Mouse (Mus musculus): ENCODE measurements around the gene Selenow. TPM values are rescaled to one million over a fixed set of nuclear protein-coding genes. Genes with fewer than 3 reads are reported as not detected.

Gene Selenow
- polyA plus RNA-seq, 1 experiment from 2014 or later: 198 TPM

DNA sequence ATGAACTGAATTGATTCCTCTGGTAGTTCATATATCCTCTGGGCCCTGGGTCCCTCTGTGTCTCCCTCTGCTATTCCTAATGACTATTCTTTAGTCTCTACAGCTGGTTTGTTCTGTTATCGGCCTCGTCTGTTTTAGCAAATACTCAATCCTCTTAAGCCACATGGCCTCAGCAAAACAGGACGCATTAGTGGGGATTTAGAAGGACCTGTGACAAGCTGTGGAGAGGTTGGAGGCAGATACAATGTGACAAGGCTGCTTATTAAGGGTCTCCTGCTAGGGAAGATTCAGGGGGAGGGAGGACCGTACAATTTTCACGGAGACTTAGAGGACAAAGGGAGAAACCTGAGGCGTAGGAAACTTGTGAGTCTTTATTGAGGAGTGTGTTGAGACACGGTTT is 16.3 kb downstream of the Selenow start:
- Histone ChIP-seq H3K36me3 (ENCODE audit: inconsistent target) (no peaks in the 10 kb centered on the region), H3K27ac (no peak overlapping the region), H3K4me3 (ENCODE audit: inconsistent target) (no peak overlapping the region), H3K79me2 (ENCODE audit: inconsistent target) (no peaks in the 10 kb centered on the region)
- 83% methylated on average over 7 of the region's 7 CpGs for WGBS (ENCODE audit: missing documents)

DNA sequence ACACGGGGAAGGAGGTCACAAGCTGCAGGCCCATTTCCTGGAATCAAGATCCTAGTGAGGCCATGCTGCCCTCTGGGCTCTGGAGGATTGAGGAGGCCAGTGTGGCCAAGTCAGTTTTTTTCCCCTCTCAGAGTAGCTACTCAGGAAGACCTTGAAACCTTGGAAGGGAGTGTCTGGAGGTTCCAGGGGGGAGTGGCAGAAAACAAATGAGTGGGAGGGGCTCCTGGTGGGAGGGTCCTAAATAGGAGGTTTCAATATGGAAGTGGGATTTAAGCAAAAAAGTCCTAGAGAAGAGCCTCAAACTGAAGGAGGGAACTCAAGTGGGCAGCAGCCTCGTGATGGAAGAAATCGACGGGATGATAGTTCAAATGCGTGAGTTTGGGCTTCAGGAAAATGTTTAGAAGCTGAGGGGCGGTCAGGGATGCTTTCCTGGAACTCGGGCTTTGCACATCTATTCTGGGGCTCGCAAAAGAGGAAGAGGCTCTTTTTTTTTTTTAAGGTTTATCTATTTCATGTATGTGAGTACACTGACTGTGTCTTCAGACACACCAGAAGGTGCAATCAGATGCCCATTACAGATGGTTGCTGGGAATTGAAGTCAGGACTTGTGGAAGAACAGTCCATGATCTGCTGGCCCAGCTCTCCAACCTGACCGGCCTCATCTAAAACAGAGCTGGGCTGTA is 20.7 kb downstream of the Selenow start:
- 66% methylated on average over 9 of the region's 9 CpGs for WGBS (ENCODE audit: missing documents)
- Histone ChIP-seq H3K27ac (no peak overlapping the region), H3K79me2 (ENCODE audit: inconsistent target) (no peaks in the 10 kb centered on the region), H3K4me3 (ENCODE audit: inconsistent target) (no peak overlapping the region), H3K36me3 (ENCODE audit: inconsistent target) (no peaks in the 10 kb centered on the region)

DNA sequence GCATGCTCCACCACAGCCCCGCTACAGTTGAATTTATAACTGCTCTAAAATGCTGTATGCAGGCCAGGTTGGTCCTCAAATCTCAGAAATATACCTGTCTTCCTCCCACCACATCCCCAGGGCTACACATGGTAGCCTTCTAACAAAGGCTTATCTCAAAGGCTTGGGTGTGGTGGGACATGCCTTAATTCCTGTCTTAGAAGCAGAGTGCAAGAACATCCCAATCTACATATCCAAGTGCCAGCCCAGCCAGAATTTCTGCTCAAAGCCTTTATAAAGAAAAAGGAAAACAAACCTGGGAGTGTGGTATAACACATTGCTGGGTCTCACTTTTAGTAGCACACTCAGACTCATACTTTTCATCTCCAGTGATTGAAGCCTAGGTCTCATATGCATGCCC is 28.0 kb downstream of the Selenow start:
- H3K4me3 ChIP-seq (ENCODE audit: inconsistent target): no peak overlapping the region
- no peak overlapping the region for H3K27ac ChIP-seq
- 67% methylated on average over 1 of the region's 1 CpGs for WGBS (ENCODE audit: missing documents)
- H3K79me2 ChIP-seq (ENCODE audit: inconsistent target): no peaks in the 10 kb centered on the region
- H3K36me3 ChIP-seq (ENCODE audit: inconsistent target): no peaks in the 10 kb centered on the region

DNA sequence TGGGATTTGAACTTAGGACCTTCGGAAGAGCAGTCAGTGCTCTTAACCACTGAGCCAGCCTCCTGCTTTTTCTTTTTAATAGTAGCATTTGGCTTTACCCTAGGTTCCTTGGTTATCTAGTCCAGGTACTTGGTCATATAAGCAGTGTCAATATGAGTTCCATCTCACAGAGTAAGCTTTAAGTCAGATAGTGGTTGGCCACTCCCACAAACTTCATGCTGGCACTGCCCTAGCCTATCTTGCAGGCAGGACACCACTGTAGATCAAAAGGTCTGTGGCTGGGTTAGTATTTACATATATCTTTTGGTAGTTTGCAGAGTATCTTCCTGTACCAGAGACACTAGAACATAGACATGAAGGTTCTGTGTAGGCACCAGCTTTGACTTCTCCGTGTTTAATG is 38.1 kb downstream of the Selenow start:
- WGBS (ENCODE audit: missing documents): 90% methylated on average over 2 of the region's 2 CpGs
- Histone ChIP-seq H3K79me2 (ENCODE audit: inconsistent target) (no peaks in the 10 kb centered on the region), H3K4me3 (ENCODE audit: inconsistent target) (no peak overlapping the region), H3K36me3 (ENCODE audit: inconsistent target) (no peaks in the 10 kb centered on the region), H3K27ac (no peak overlapping the region)

DNA sequence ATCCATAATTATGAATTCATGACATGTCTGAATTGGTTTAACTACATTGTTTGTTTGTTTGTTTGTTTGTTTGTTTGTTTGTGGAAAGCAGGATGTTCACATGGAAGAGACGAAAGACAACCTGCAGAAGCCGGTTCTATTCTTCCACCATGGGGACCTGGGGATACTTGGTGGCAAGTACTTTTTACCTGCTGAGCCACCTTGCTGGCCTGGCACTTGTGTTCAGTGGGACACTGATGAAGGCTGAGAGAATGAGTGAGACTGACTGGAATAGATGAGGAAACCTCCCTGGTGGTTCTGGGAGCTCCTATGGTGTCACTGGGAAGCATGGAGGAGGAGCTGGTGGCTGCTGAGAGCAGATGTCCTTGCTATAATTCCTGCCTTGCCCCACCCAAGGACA is 39.9 kb downstream of the Selenow start, which contains the start of gene Crxos:
Crxos (plus strand) TSS at position 301 of the 400 bp plus-strand sequence.
- H3K79me2 ChIP-seq (ENCODE audit: inconsistent target): no peaks in the 10 kb centered on the region
- H3K36me3 ChIP-seq (ENCODE audit: inconsistent target): no peaks in the 10 kb centered on the region
- 94% methylated on average over 2 of the region's 2 CpGs for WGBS (ENCODE audit: missing documents)
- no peak within 1 kb of the TSS for H3K27ac ChIP-seq
- no peak within 1 kb of the TSS for H3K4me3 ChIP-seq (ENCODE audit: inconsistent target)

DNA sequence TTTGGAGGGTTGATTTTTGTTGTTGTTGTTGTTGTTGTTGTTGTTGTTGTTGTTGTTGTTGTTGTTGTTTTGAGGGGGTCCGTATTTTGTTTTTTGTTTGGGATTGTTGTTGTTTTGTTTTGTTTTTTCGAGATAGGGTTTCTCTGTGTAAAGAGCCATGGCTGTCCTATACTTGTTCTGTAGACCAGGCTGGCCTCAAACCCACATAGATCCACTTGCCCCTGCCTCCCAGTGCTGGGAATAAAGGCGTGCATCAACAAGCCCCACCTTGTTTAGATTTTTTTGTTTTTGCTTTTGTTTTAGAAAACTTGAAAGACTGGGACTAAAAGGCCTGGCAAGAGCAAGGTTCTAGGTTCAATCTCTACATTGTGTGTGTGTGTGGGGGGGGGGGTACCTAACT is 40.4 kb downstream of the Selenow start:
- Histone ChIP-seq H3K36me3 (ENCODE audit: inconsistent target) (no peaks in the 10 kb centered on the region), H3K27ac (no peak overlapping the region), H3K79me2 (ENCODE audit: inconsistent target) (no peaks in the 10 kb centered on the region), H3K4me3 (ENCODE audit: inconsistent target) (no peak overlapping the region)
- 71% methylated on average over 2 of the region's 3 CpGs for WGBS (ENCODE audit: missing documents)

DNA sequence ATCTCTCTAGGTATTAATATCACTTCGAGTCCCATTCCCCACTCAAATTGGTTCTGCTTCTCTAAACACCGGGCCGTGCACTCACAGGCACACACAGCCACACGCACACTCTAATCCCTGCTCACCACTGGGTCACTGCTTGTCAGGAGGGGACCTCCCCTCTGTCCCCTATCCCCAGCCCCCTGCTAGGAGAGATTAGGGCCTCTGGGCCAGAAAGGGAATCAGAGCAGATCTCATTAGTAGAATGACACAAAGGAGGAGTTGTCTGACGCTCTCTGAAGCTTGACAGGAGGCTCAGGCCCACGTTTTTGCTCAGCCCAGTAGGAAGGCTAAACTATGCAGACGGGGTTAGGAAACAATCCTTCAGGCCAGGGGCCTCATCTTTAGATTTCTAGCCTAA is 40.8 kb downstream of the Selenow start:
- WGBS (ENCODE audit: missing documents): 41% methylated on average over 7 of the region's 7 CpGs
- Histone ChIP-seq H3K27ac (no peak overlapping the region), H3K79me2 (ENCODE audit: inconsistent target) (no peaks in the 10 kb centered on the region), H3K36me3 (ENCODE audit: inconsistent target) (no peaks in the 10 kb centered on the region), H3K4me3 (ENCODE audit: inconsistent target) (no peak overlapping the region)

DNA sequence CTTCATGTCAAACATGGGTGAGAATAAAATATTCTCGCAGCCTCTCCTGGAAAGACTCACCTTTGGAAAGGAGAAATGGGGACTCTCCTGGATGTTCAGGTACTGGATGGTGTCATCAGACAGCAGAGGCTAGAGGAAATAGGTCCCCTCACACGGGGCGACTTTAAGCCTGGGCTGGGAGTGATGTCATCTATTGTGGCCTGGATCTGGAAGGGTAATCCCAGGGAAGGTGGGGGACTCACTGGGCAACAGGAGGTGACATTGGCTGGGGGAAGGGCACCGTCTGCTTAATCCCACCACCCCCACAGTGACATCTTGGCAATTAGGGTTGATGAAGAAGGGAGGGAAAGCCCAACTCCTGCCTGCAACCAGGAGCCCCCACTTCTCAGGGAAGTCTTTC is 42.4 kb downstream of the Selenow start, which contains the start of gene Crx:
Crx (minus strand) TSS at position 213 of the 400 bp plus-strand sequence.
- 48% methylated on average over 4 of the region's 4 CpGs for WGBS (ENCODE audit: missing documents)
- Histone ChIP-seq H3K27ac (no peak within 1 kb of the TSS), H3K4me3 (ENCODE audit: inconsistent target) (no peak within 1 kb of the TSS), H3K79me2 (ENCODE audit: inconsistent target) (no peaks in the 10 kb centered on the region), H3K36me3 (ENCODE audit: inconsistent target) (no peaks in the 10 kb centered on the region)

Other genes with a start within 250 kb of the Selenow start
- gene Obox5, start 172.3 kb downstream of the Selenow start, polyA plus RNA-seq (2018): not detected in 3 replicates
- gene Obox6, start 82.7 kb downstream of the Selenow start, polyA plus RNA-seq (2018): not detected in 3 replicates
- gene Crx, start 42.4 kb downstream of the Selenow start, polyA plus RNA-seq (2018): not detected in 3 replicates
- gene Crxos, start 39.8 kb downstream of the Selenow start, polyA plus RNA-seq (2018): not detected in 3 replicates
- gene Nop53, start 23.7 kb upstream of the Selenow start, polyA plus RNA-seq (2018): 77.7 to 125 TPM (median 94.2 TPM) in 3 replicates
- gene Ehd2, start 45.2 kb upstream of the Selenow start, polyA plus RNA-seq (2018): 0.04 to 0.12 TPM in 2 of 3 replicates, not detected in the other
- gene Bicra, start 125.5 kb upstream of the Selenow start, polyA plus RNA-seq (2018): 4.9 to 8.7 TPM (median 8.4 TPM) in 3 replicates
- not detected in 3 replicates for gene Zfp541, start 139.4 kb upstream of the Selenow start, polyA plus RNA-seq (2018)
- 85.4 to 112 TPM (median 98.6 TPM) in 3 replicates for gene Napa, start 176.1 kb upstream of the Selenow start, polyA plus RNA-seq (2018)
- gene Kptn, start 197.5 kb upstream of the Selenow start, polyA plus RNA-seq (2018): 3.3 to 6.8 TPM (median 5.9 TPM) in 3 replicates
- not detected in 3 replicates for gene Slc8a2, start 207.4 kb upstream of the Selenow start, polyA plus RNA-seq (2018)

All from macrophage (primary cell).